8 mouse cellular contexts compared by ENCODE assay signal in genomic region chr10:81430831-81431525, GRCm38 (mm10). TPM values are rescaled to one million over a fixed set of nuclear protein-coding genes. Genes with fewer than 3 reads are reported as not detected.
A peak's percentile ranks its signal among the peaks of the same experiment; 100 is the strongest.
DNase-seq lines count a peak whose midpoint lies in the region; ATAC-seq and TF ChIP-seq lines count a peak whose summit lies in the region.

No protein-coding gene starts in this region.

- H3K4me1 ChIP-seq in embryonic facial prominence, embryonic 13.5 days = peaks cover 44% of the 10 kb centered on the region
- H3K4me1 ChIP-seq in heart, postnatal 0 days (ENCODE audit: control insufficient read depth, insufficient read depth) = peaks cover 18% of the 10 kb centered on the region
- H3K4me1 ChIP-seq in small intestine, adult 2 months (ENCODE audit: control insufficient read depth, insufficient read depth, insufficient read length, low read length) = peaks cover 39% of the 10 kb centered on the region

- peak; percentile 79 for DNase-seq in CD4-positive helper T cell, adult 2 months (ENCODE audit: low read depth, low spot score)
- peak; percentile 82 to 87 for DNase-seq in adrenal gland, adult (ENCODE audit: inconsistent age in 2 of 2, low spot score in 1 of 2)
- no peak for DNase-seq in heart, postnatal 0 days (ENCODE audit: low spot score)
- DNase-seq in layer of hippocampus, adult 18-20 months (ENCODE audit: low spot score in 2 of 2) = peak; percentile 73 to 76
- peak; percentile 49 for DNase-seq in lung, postnatal 36 days

- no peak for TF ChIP-seq EP300 in heart, postnatal 0 days (IDR thresholded peaks at IDR 0.05; ENCODE audit: low read depth)

- 1% methylated on average over 60 of the region's 70 CpGs for WGBS in embryonic facial prominence, embryonic 13.5 days
- WGBS in heart, postnatal 0 days = 3% methylated on average over 36 of the region's 70 CpGs
- 2% methylated on average over 53 of the region's 70 CpGs for WGBS in small intestine, adult 2 months

- no peaks in the 10 kb centered on the region for H3K36me3 ChIP-seq in embryonic facial prominence, embryonic 13.5 days
- no peaks in the 10 kb centered on the region for H3K36me3 ChIP-seq in heart, postnatal 0 days (replicated peaks; ENCODE audit: control insufficient read depth, insufficient read depth, low read length)
- H3K36me3 ChIP-seq in small intestine, adult 2 months (ENCODE audit: control insufficient read depth, insufficient read depth, low read length) = no peaks in the 10 kb centered on the region

- ATAC-seq in embryonic facial prominence, embryonic 13.5 days (ENCODE audit: insufficient number of reproducible peaks, insufficient read depth, low FRiP score, low TSS enrichment, low read depth) = no peak
- peak; percentile 1; the same call in 1 of the 2 replicates for ATAC-seq in heart, postnatal 0 days (ENCODE audit: insufficient read depth, low read depth)
- ATAC-seq in granulocyte monocyte progenitor cell, adult 5-6 weeks (replicated peaks; ENCODE audit: poor library complexity, severe bottlenecking) = no peak

- peak overlapping the region; percentile 89 for H3K4me2 ChIP-seq in embryonic facial prominence, embryonic 13.5 days
- peak overlapping the region; percentile 67 for H3K4me2 ChIP-seq in heart, postnatal 0 days (ENCODE audit: low read depth, low read length)

- peak overlapping the region; percentile 89 for H3K27ac ChIP-seq in embryonic facial prominence, embryonic 13.5 days
- H3K27ac ChIP-seq in heart, postnatal 0 days (ENCODE audit: low read depth) = peak overlapping the region; percentile 99
- 0 out of 2 replicates have a peak overlapping the region, but pooled peaks have one; percentile 33 for H3K27ac ChIP-seq in small intestine, adult 2 months (ENCODE audit: insufficient read depth, low read depth, low read length)

- H3K27me3 ChIP-seq in embryonic facial prominence, embryonic 13.5 days = peaks cover 20% of the 10 kb centered on the region
- H3K27me3 ChIP-seq in heart, postnatal 0 days (ENCODE audit: control insufficient read depth, insufficient read depth, low read length) = no peaks in the 10 kb centered on the region
- no peaks in the 10 kb centered on the region for H3K27me3 ChIP-seq in small intestine, adult 2 months (ENCODE audit: control insufficient read depth, insufficient read depth, low read length)

- no peaks in the 10 kb centered on the region for H3K9me3 ChIP-seq in embryonic facial prominence, embryonic 13.5 days
- no peaks in the 10 kb centered on the region for H3K9me3 ChIP-seq in heart, postnatal 0 days (replicated peaks; ENCODE audit: control insufficient read depth, low read length)

- TF ChIP-seq POLR2A in small intestine, adult 2 months (IDR thresholded peaks at IDR 0.05; ENCODE audit: low read depth, low read length) = peak; percentile 10; the same call in 1 of the 2 replicates

- TF ChIP-seq CTCF in heart, postnatal 0 days (IDR thresholded peaks at IDR 0.05; ENCODE audit: low read depth) = no peak
- TF ChIP-seq CTCF in small intestine, adult 2 months (IDR thresholded peaks at IDR 0.05; ENCODE audit: extremely low read depth, insufficient read length, insufficient replicate concordance, low read depth, low read length) = no peak

- peak overlapping the region; percentile 83 for H3K9ac ChIP-seq in embryonic facial prominence, embryonic 13.5 days
- peak overlapping the region; percentile 88 for H3K9ac ChIP-seq in heart, postnatal 0 days (replicated peaks; ENCODE audit: low read depth, low read length)

- peak overlapping the region; percentile 74 for H3K4me3 ChIP-seq in embryonic facial prominence, embryonic 13.5 days
- H3K4me3 ChIP-seq in heart, postnatal 0 days (ENCODE audit: low read depth, low read length) = peak overlapping the region; percentile 88
- peak overlapping the region; percentile 82 for H3K4me3 ChIP-seq in small intestine, adult 2 months (ENCODE audit: low read depth, low read length)

RNA-seq across cellular contexts. Expression of gene Nfic, which starts 24.5 kb away (rescaled TPM):
- 87.0 and 96.1 TPM in 2 replicates for polyA plus RNA-seq in embryonic facial prominence, embryonic 13.5 days (2015; fragmentation: Nextera tagmentation; extraction: Ambion mirVana)
- total RNA-seq in heart, postnatal 0 days (2014; rRNA removed; ENCODE audit: low replicate concordance) = 24.6 and 47.6 TPM in 2 replicates
- polyA plus RNA-seq in heart, postnatal 0 days (2015; fragmentation: Nextera tagmentation; extraction: Ambion mirVana) = 73.7 and 77.9 TPM in 2 replicates
- total RNA-seq in layer of hippocampus, adult 18-20 months (2021) = 10 to 100 TPM; 54.2 to 54.7 TPM
- polyA plus RNA-seq in small intestine, adult 2 months (2012; rRNA removed) = 15.5 and 19.4 TPM in 2 replicates
- 39.6 and 41.7 TPM in 2 replicates for total RNA-seq in granulocyte monocyte progenitor cell, adult 5-6 weeks (2014; fragmentation: Nextera tagmentation)
- 5.3 and 10.5 TPM in 2 replicates for total RNA-seq in granulocyte monocyte progenitor cell, adult 5-6 weeks (2017)

RNA-seq across cellular contexts. Expression of gene Smim24, which starts 38.1 kb away (rescaled TPM):
- 3.1 and 7.1 TPM in 2 replicates for polyA plus RNA-seq in embryonic facial prominence, embryonic 13.5 days (2015; fragmentation: Nextera tagmentation; extraction: Ambion mirVana)
- total RNA-seq in heart, postnatal 0 days (2014; rRNA removed; ENCODE audit: low replicate concordance) = 6.6 and 7.8 TPM in 2 replicates
- polyA plus RNA-seq in heart, postnatal 0 days (2015; fragmentation: Nextera tagmentation; extraction: Ambion mirVana) = 3.3 and 3.8 TPM in 2 replicates
- total RNA-seq in layer of hippocampus, adult 18-20 months (2021) = 1 to 10 TPM; 1.8 to 2.4 TPM
- 2,702 and 6,898 TPM in 2 replicates for polyA plus RNA-seq in small intestine, adult 2 months (2012; rRNA removed)
- 37.5 and 43.6 TPM in 2 replicates for total RNA-seq in granulocyte monocyte progenitor cell, adult 5-6 weeks (2014; fragmentation: Nextera tagmentation)
- total RNA-seq in granulocyte monocyte progenitor cell, adult 5-6 weeks (2017) = 11.5 and 13.3 TPM in 2 replicates

RNA-seq across cellular contexts. Expression of gene Gm48552, which starts 42.2 kb away (rescaled TPM):
- polyA plus RNA-seq in embryonic facial prominence, embryonic 13.5 days (2015; fragmentation: Nextera tagmentation; extraction: Ambion mirVana) = 1.2 and 1.5 TPM in 2 replicates
- not detected in 2 replicates for total RNA-seq in heart, postnatal 0 days (2014; rRNA removed; ENCODE audit: low replicate concordance)
- 0.45 and 0.70 TPM in 2 replicates for polyA plus RNA-seq in heart, postnatal 0 days (2015; fragmentation: Nextera tagmentation; extraction: Ambion mirVana)
- total RNA-seq in layer of hippocampus, adult 18-20 months (2021) = 1 to 10 TPM; 4.2 to 6.9 TPM
- 2.9 and 5.0 TPM in 2 replicates for polyA plus RNA-seq in small intestine, adult 2 months (2012; rRNA removed)
- 2.2 TPM in 1 of 2 replicates, not detected in the other for total RNA-seq in granulocyte monocyte progenitor cell, adult 5-6 weeks (2014; fragmentation: Nextera tagmentation)
- not detected in 2 replicates for total RNA-seq in granulocyte monocyte progenitor cell, adult 5-6 weeks (2017)

RNA-seq across cellular contexts. Expression of gene Gm48551, which starts 46.7 kb away (rescaled TPM):
- polyA plus RNA-seq in embryonic facial prominence, embryonic 13.5 days (2015; fragmentation: Nextera tagmentation; extraction: Ambion mirVana) = 4.1 and 5.0 TPM in 2 replicates
- total RNA-seq in heart, postnatal 0 days (2014; rRNA removed; ENCODE audit: low replicate concordance) = 0.11 TPM in 1 of 2 replicates, not detected in the other
- polyA plus RNA-seq in heart, postnatal 0 days (2015; fragmentation: Nextera tagmentation; extraction: Ambion mirVana) = 0.43 and 1.1 TPM in 2 replicates
- 1 to 10 TPM; 4.1 to 4.8 TPM for total RNA-seq in layer of hippocampus, adult 18-20 months (2021)
- 1.8 and 4.8 TPM in 2 replicates for polyA plus RNA-seq in small intestine, adult 2 months (2012; rRNA removed)
- total RNA-seq in granulocyte monocyte progenitor cell, adult 5-6 weeks (2014; fragmentation: Nextera tagmentation) = 4.0 TPM in 1 of 2 replicates, not detected in the other
- total RNA-seq in granulocyte monocyte progenitor cell, adult 5-6 weeks (2017) = 0.30 TPM in 1 of 2 replicates, not detected in the other

RNA-seq across cellular contexts. Expression of gene Dohh, which starts 46.8 kb away (rescaled TPM):
- polyA plus RNA-seq in embryonic facial prominence, embryonic 13.5 days (2015; fragmentation: Nextera tagmentation; extraction: Ambion mirVana) = 67.8 and 71.8 TPM in 2 replicates
- total RNA-seq in heart, postnatal 0 days (2014; rRNA removed; ENCODE audit: low replicate concordance) = 123 and 139 TPM in 2 replicates
- polyA plus RNA-seq in heart, postnatal 0 days (2015; fragmentation: Nextera tagmentation; extraction: Ambion mirVana) = 75.2 and 77.6 TPM in 2 replicates
- total RNA-seq in layer of hippocampus, adult 18-20 months (2021) = 10 to 100 TPM; 82.0 to 82.9 TPM
- polyA plus RNA-seq in small intestine, adult 2 months (2012; rRNA removed) = 86.8 and 113 TPM in 2 replicates
- total RNA-seq in granulocyte monocyte progenitor cell, adult 5-6 weeks (2014; fragmentation: Nextera tagmentation) = 12.2 and 34.9 TPM in 2 replicates
- 41.8 and 46.2 TPM in 2 replicates for total RNA-seq in granulocyte monocyte progenitor cell, adult 5-6 weeks (2017)

Comparison
In these comparisons a context has a peak if more than half of its experiments do, and no peak if none do; other contexts are left out.
1. H3K27ac ChIP-seq: peak in every context shown above with its lines; median percentile 99 in heart, postnatal 0 days; 89 in embryonic facial prominence, embryonic 13.5 days; 33 in small intestine, adult 2 months.